Mouse (Mus musculus) kidney, postnatal 36 days (tissue): ENCODE results near the gene Scgb1c1.
"Not testable (repeated sequence)": the region's sequence is repeated elsewhere in the genome, so short reads cannot be mapped to it uniquely, and the experiment has no call there.

Experiments used
- DNase-seq, 2 experiments: peaks; one replicate each; pipeline ENCODE4 v3.0.0; 2021 to 2022; ENCODE audit warnings: mixed read lengths in 2 of 2

Scgb1c1 gene

GRCm38 (mm10) chr7:140881696-140882468, 36.5 kb downstream of the Scgb1c1 start, which contains the start of the genes Psmd13 and Sirt3:
Gene Psmd13, plus strand, starts transcription at chr7:140881968.
Gene Sirt3, minus strand, starts transcription at chr7:140882309.
- DNase-seq, result peak; percentile 97 to 99

GRCm38 (mm10) chr7:140882469-140882803, 37.1 kb downstream of the Scgb1c1 start:
- DNase-seq, result no peak

GRCm38 (mm10) chr7:140890636-140891035, 45.3 kb downstream of the Scgb1c1 start:
- DNase-seq, result not testable (repeated sequence)

- DNase-seq, result no peak
Measured at GRCm38 (mm10) chr7:140894031-140894430, 48.7 kb downstream of the Scgb1c1 start.

- peak; percentile 40 to 44 for DNase-seq
Measured at GRCm38 (mm10) chr7:140894611-140895010, 49.3 kb downstream of the Scgb1c1 start.
